Mouse (Mus musculus): Measurements from ENCODE around the gene Add1. TPM values are rescaled to one million over a fixed set of nuclear protein-coding genes. Genes with fewer than 3 reads are reported as not detected.
"Not testable (repeated sequence)": the region's sequence is repeated elsewhere in the genome, so short reads cannot be mapped to it uniquely, and the experiment has no call there.

Add1 gene
- total RNA-seq, 2 experiments from 2014 or later = 188 to 288 TPM

DNA sequence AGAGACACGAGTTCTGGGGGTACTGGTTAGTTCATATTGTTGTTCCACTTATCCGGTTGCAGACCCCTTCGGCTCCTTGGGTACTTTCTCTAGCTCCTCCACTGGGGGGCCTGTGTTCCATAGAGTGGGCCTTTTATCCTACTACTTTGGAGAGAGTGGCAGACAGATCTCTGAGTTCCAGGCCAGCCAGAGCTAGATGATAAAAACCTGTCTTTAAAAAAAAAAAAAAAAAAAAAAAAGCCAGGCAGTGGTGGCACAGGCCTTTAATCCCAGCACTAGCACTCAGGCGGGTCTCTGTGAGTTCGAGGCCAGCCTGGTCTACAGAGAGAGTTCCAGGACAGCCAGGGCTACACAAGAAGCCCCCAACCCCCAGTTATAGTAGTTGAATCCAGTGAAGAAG, 18.8 kb downstream of the Add1 start:
- not testable (repeated sequence) for ATAC-seq (replicated peaks; ENCODE audit: low FRiP score, low TSS enrichment, poor library complexity, severe bottlenecking)

DNA sequence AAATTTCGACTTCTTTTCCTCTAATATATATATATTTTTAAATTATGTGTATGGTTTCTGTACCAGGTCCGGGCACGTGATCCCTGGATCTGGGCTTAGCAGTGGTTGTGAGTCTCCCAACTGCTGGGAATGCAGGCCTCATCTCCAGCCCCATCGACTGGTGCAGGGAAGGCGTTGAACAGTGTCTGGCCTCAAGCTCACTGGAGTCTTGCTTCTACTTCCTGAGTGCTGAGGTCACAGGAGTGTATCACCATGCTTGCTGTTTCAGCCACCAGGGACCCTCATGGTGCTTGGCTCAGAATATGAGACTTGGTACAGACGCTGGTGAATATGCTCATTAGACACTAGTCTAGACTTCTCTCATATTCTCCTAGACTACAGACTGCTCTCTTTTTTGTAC, 19.2 kb downstream of the Add1 start:
- no peak for ATAC-seq (replicated peaks; ENCODE audit: low FRiP score, low TSS enrichment, poor library complexity, severe bottlenecking)

DNA sequence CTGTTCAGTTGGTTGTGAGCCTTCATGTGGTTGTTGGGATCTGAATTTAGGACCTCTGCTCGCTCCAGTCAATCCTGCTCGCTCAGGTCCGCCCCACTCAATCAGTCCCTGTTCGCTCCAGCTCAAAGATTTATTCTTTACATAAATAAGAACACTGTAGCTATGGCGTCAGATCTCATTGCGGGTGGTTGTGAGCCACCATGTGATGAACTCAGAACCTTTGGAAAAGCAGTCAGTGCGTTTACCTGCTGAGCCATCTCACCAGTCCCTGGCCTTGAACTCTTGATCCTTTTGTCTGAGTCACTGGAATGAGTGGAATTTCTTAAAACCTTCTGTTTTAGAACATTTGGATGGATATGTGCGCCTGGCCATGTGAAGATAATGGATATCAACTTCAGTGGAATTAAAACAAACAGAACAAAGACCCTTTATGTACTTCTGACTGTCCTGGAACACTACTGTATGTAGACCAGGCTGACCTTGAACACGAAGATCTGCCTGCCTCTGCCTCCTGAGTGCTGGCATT, 19.8 kb downstream of the Add1 start:
- no peak for ATAC-seq (replicated peaks; ENCODE audit: low FRiP score, low TSS enrichment, poor library complexity, severe bottlenecking)

DNA sequence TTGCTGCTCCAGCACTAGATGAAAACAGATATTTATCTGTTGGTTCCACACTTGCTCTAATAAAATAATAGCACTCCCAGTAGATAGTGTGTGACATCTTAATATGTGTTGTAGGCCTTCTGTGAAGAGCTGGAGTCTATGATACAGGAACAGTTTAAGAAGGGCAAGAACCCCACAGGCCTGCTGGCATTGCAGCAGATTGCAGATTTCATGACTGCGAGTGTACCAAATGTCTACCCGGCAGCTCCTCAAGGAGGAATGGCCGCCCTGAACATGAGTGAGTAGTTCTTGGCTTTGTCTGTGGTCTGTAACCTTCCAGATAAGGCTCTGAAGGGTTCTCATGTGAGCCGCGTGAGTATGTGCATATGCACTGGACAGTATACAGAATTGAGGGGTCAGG, 31.1 kb downstream of the Add1 start:
- ATAC-seq (replicated peaks; ENCODE audit: low FRiP score, low TSS enrichment, poor library complexity, severe bottlenecking) = peak; percentile 74

DNA sequence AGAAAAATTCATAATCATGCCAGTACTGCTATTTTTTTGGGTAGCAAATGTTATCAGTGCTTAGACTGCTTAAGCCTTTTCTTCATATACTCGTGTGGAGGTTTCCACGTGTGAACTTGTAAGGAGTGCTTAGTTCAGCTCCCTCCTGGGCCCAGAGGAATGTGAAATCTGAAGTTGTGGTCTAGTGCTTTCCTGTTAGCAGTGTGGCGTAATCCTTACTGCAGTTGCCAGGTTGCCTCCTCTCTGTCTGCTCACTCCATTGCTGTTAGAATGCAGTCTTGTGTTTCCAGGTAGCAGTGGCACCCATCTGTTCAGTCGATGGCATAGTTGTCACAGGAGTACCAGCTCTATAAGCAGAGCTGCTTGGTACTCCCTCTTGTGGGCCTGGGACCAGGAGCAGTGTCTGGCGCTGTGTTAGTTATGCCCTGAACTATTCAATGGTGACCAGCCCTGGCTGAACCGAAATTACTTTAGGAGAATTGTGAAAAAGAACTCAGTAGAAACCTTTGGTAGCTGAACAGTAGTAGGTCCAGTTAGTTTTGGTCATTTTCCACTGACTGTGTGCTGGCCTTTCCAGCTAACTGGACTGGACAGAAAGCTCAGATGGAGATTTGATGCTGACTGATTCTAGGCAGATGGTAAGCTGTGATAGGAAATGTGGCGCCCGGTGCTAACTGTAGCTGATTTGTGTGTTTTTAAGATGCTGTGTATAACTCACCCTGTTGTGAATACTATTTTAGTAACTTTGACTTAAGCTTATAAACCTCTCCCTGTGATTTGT, 33.8 kb downstream of the Add1 start:
- ATAC-seq (replicated peaks; ENCODE audit: low FRiP score, low TSS enrichment, poor library complexity, severe bottlenecking) = no peak

DNA sequence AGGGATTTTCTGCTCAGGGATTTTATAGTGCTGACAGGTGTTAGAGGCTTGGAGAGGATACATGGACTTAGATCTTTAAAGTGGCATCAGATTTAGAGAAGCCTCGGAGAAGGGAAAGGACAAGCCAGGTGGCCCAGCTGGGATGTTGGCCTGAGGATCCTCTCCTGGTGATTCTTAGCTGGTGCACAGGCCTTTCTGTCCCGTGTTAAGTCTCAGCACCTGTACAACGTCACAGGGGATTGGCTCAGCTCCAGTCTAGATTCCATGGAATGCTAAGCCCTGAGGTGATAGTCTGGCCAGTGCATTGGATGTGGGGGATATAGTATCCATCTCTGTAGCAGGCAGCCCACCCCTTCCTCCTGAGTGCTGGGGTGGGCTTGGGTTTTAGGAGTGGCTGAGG, 34.8 kb downstream of the Add1 start:
- ATAC-seq (replicated peaks; ENCODE audit: low FRiP score, low TSS enrichment, poor library complexity, severe bottlenecking) = no peak

DNA sequence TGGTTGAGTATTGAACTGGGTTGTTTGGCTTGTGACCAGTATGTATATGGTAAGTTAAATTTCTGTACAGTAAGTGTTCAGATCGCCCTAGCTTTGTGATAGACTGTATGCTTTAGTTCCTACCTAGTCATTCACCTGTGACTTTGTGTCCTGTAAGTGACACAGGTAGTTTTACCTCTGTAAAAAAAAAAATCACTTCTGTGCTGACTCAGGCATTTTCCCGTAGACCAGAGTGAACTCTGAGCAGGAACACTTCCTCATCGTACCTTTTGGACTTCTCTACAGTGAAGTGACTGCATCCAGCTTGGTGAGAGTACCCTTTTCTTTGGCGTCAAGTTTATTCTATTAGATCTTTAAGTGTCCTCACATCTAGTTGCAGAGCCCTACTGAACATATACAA, 36.5 kb downstream of the Add1 start:
- ATAC-seq (replicated peaks; ENCODE audit: low FRiP score, low TSS enrichment, poor library complexity, severe bottlenecking) = no peak

DNA sequence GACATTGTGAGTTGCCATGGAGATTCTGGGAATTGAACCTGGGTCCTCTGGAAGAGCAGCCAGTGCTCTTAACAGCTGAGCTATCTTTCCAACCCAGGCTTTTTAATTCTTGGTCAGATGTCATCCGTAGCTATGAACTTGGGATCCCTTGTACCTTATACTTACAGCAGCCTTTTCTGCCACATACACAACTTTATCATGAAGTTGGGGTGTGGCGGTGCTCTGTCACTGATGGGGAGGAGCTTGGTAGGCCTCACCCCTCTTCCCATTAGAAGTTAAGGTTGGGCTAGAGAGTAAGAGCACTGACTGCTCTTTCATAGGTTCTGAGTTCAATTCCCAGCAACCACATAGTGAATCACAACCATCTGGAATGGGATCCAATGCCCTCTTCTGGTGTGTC, 59.5 kb downstream of the Add1 start:
- ATAC-seq (replicated peaks; ENCODE audit: low FRiP score, low TSS enrichment, poor library complexity, severe bottlenecking) = no peak; the same call in 1 of the 2 replicates

DNA sequence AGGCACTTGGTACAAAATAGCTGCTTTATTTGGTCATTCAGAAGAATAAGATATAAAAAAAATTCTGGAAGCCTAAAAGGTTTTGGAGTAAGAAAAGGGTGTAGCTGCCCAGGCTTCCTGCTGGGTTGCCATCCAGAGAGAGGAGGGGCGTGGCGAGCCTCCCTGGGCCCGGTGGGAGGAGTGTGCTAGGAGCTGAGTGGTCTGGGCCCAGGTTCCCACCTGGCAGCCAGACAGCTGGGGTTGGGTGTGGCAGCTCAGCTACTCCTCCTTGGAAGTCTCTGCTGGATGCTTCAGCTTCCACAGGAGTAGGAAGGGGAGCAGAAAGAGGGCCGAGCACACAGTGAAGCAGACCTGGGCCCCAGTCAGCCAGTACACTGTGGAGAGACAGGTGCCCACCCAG, 60.2 kb downstream of the Add1 start:
- ATAC-seq (replicated peaks; ENCODE audit: low FRiP score, low TSS enrichment, poor library complexity, severe bottlenecking) = no peak

DNA sequence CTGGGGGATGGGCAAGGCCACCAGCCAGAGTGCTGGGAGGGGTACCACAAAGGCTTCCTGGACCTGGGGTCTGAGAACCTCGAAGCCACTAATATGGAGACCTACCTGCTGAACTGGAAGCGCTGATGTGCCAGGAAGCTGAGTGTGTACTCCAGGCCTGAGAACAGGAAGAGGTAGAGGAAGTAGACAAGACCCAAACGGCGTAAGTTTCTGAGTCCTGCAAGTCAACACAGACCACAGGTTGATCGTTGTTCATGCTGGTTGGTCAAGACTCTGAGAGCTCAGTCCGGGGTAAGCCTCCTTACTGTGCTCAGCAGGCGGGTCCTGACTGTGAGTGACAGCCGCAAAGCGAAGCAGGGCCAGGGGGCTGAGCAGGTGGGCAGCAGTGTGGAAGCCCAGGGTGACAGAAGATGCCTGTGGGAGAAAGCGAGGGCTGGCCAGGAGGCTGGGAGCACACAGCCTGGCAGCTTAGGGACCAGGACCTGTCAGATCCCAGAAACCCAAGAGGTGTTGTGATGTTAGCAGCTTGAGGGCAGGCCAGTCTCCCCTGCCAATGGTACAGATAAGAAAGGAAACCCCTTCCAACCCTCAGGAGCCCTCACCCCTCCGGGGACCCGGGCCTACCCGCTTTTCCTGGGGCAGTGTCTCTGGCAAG, 61.4 kb downstream of the Add1 start:
- no peak for ATAC-seq (replicated peaks; ENCODE audit: low FRiP score, low TSS enrichment, poor library complexity, severe bottlenecking)

DNA sequence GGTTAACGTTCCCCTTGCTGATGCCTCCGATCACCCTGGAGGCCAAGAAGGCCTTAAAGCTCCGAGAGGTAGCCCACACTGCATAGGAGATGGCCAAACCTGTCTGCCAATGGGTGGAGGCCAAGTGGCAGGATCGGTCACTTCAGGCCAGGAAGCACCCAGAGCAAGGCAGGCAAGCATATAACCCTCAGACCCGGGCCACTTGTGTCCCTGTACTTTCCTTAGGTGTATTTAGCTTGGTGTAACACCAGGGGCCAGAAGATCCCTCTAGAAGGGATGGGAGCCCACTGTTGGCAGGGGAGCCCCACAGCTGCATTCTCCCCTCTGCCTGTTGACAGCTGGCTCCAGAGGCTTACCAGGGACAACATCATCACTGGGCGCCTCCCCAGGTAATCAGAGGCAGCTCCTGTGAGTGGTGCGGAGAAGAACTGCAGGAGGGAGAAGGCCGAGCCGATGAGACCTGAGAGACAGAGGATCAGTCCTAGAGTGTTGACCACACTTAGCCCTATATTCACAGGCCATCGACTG, 62.3 kb downstream of the Add1 start:
- no peak for ATAC-seq (replicated peaks; ENCODE audit: low FRiP score, low TSS enrichment, poor library complexity, severe bottlenecking)

DNA sequence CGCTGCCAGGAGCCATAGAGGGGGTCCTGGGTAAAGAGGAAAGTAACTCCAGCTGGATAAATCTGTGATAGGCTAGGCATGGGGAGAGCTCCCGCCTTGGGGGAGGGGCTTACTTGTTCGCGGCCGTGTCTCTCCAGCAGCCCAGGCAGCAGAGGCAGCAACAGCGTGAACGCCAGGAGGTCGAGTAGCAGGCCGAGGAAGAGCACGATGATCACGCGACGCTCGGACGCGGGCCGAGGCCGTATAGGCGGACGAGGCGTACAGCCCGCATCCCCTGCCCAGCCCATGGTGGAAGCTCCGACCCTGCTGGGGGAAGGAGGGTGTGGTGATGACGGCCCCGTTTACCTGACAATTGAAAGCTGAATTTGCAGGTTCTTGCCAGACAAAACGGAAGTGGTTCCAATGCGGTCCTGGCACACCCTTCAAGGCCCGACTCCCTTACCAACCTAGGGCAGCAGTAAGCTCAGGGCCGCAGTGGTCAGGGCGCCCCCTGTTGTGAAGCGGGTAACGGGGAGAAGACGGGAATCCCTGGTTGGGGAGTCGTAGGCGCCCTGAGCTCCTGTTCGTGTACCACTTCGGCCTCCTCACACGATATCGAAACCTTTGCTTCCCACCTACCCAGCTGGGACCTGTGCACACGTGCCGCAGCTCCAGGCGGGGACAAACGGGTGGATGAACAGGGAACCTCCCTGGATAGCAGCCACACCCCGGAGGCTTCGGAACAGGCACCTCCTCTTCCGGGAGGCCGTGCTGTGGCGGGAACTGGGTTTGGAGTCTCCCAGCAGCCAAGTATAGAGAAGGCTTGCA, 63.2 kb downstream of the Add1 start, which contains the start of gene Mfsd10:
Mfsd10 (minus strand) TSS at position 732 of the 807 bp plus-strand sequence.
- ATAC-seq (replicated peaks; ENCODE audit: low FRiP score, low TSS enrichment, poor library complexity, severe bottlenecking) = peak; percentile 82

DNA sequence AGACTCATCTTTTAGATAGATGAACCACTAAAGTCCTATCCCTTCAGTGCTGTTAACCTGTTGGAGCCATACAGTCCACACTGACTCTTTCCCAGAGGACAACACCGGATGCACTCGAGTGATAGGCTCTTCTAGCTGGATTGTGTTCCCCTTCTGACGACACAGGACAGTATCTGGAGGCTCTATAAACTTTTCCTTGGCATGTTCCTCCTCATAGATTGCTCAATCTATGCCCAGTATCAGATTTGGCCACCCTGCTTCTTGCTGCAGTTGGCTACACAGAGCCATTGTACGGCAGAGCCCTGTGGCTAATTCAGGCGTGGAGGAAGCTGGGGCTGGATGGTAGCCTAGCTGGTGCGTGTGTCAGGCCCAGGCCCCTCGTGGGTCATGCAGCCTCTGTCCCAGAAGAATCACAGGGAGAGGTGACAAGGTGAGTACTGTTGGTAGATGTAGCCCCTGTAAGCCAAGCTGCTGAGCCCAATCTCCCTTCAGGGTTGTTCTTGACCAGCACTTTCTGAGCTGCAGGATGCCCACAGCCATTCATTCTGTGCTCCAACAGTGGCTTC, 64.2 kb downstream of the Add1 start:
- ATAC-seq (replicated peaks; ENCODE audit: low FRiP score, low TSS enrichment, poor library complexity, severe bottlenecking) = no peak

DNA sequence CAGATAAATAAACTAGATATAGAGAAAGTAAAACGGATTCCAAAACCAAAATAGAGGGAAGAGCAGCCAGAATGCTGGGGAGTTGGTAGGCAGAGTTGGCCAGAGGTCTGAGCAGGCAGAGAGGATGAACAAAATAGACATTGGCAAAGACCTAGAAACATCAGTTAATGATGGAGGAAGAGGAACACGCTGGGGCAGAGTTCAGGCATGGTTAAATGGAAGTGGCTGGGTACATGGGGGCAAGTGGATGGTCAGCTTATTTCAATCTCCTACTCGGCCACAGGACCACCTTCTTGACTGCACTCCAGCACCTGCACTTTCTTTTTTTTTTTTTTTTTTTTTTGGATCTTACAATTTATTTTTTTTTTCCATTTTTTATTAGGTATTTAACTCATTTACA, 68.5 kb downstream of the Add1 start:
- ATAC-seq (replicated peaks; ENCODE audit: low FRiP score, low TSS enrichment, poor library complexity, severe bottlenecking) = no peak

DNA sequence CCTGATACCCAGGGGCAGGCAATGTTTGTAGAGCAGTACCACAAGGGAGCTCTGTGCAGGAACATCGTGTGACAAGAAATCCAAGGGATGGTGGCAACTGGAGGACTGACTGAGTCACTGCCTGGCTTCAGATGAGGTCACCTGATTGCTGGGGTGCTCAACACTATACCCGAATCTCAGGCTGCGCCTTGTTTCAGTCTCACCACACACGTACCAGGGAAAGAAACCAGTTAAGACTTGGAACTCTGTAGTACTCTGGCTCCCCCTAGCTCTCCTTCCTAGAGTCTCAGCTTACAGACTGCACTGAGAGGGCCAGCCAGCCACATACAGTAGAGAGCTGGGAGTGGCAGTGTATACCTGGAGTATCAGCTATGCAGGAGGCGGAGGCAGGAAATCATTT, 69.5 kb downstream of the Add1 start:
- peak; percentile 85 for ATAC-seq (replicated peaks; ENCODE audit: low FRiP score, low TSS enrichment, poor library complexity, severe bottlenecking)

DNA sequence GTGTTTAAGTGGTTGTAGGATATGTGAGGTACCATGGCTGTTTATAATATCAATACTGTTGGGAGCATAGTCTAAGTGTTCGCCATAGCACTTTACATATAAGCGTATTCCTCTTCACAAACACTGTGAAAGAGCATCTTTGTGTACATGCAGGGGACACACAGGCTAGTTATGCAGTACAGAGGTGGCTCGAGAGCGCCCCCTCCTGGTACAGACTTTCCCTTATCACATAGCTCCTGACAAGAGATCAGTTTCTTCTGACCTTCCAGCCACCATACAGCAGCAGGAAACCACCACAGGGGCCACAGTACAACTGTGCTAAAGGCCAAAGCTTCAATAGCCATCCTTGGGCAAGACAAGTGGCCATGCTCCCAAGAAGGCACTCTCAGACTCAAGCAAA, 74.1 kb downstream of the Add1 start:
- ATAC-seq (replicated peaks; ENCODE audit: low FRiP score, low TSS enrichment, poor library complexity, severe bottlenecking) = peak; percentile 69; the same call in 1 of the 2 replicates

DNA sequence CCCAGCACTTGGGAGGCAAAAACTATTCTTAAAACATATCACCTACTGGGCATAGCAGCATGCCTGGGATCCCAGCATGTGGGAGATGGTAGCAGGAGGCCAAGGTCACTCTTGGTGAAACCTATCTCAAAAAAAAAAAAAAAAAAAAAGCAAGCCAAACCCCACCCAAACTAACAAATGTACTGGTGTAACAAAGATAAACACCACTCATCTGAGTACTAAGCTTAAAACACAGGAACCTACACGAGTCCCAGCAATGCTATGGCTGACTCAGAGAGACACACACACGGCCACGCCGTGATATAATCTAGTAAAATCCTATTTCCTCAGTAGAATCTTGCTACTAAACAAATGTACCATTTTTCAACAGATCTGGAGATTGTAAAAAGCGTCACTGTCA, 79.5 kb downstream of the Add1 start:
- ATAC-seq (replicated peaks; ENCODE audit: low FRiP score, low TSS enrichment, poor library complexity, severe bottlenecking) = peak; percentile 73

DNA sequence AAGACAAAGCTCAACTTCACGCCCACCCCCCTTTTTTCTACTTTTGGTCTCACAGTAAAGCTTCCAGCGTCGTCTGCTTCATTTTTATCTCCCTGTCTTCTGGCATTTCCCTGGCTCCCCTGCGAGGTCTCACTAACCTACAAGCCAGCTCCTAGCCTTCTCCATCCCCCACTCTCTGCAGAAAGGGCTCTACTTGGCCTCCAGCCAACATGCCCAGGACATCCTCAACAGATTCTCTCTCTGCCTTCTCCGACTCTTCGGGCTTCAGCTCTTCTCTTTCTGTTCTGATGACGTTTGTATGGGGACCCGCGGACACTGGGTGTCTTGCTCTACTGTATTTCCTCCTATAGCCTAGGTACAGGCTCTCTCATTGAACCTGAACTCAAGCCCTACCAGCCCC, 81.4 kb downstream of the Add1 start:
- ATAC-seq (replicated peaks; ENCODE audit: low FRiP score, low TSS enrichment, poor library complexity, severe bottlenecking) = no peak

DNA sequence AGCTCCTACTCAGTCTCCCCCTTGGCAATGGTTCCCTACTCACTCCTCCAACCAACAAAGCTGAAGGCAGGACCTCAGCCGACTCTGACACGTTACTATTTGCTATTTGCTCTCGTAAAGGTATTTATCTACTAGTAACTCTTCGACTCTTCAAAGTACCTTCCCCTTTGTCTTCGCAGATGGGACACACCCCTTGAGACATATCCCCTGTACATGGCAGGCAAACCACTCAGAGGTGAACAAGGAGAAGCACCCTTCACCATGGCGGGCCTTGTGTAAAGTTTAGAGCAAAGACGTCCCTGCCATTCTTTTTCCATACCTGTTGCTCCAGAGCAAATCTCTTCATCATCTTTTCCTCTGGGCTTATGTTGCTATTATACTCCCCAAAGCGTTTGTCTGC, 84.1 kb downstream of the Add1 start:
- no peak for ATAC-seq (replicated peaks; ENCODE audit: low FRiP score, low TSS enrichment, poor library complexity, severe bottlenecking)

Measured in megakaryocyte-erythroid progenitor cell, adult 5-6 weeks (primary cell).